Mouse (Mus musculus): ENCODE measurements around the gene 4931406C07Rik. TPM values are rescaled to one million over a fixed set of nuclear protein-coding genes. Genes with fewer than 3 reads are reported as not detected.

4931406C07Rik gene
- total and polyA plus RNA-seq, 3 experiments, result 12.8 to 56.2 (median 31.8) TPM

DNA sequence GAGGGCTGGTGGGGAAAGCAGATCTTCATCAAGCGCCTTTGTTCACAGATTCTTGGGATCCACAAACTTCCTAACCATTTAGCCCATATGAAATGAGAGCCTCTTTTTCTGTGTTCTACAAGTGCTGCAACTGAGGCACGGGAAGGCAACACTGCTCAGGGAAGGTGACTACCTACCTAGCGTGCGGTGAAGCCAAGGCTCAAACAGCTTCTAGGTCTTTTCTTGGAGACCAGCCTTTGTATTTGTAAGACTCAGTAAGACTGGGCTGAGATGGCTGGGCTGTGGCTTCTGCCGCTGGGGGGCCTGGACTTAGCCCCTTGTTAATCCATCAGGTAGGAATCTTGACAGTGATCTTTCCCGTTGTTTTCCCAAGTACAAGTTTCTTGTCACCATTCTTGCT, 66.2 kb downstream of the 4931406C07Rik start:
- TF ChIP-seq USF2 (IDR thresholded peaks at IDR 0.05; ENCODE audit: borderline replicate concordance in 1 of 2, insufficient read depth in 1 of 2, low read depth in 1 of 2, low read length in 2 of 2) (no peak), RCOR1 (IDR thresholded peaks at IDR 0.05; ENCODE audit: low read depth, low read length) (no peak), ZNF384 (IDR thresholded peaks at IDR 0.05; ENCODE audit: low read depth, low read length) (no peak), KAT2A (conservative IDR thresholded peaks at IDR 0.05; ENCODE audit: low read depth, low read length) (no peak), POLR2AphosphoS2 (IDR thresholded peaks at IDR 0.05; ENCODE audit: low read length) (no peak), MAX (IDR thresholded peaks at IDR 0.05; ENCODE audit: low read length) (no peak), E2F4 (IDR thresholded peaks at IDR 0.05; ENCODE audit: borderline replicate concordance, low read depth, low read length) (no peak), MXI1 (IDR thresholded peaks at IDR 0.05; ENCODE audit: low read depth, low read length) (no peak), NELFE (IDR thresholded peaks at IDR 0.05; ENCODE audit: low read depth, low read length) (no peak), GATA1 (IDR thresholded peaks at IDR 0.05; ENCODE audit: low read depth, low read length) (no peak), ZC3H11A (IDR thresholded peaks at IDR 0.05; ENCODE audit: low read depth, low read length) (no peak), RAD21 (IDR thresholded peaks at IDR 0.05; ENCODE audit: low read depth, low read length) (no peak), MYB (IDR thresholded peaks at IDR 0.05; ENCODE audit: low read depth, low read length) (no peak), ETS1 (IDR thresholded peaks at IDR 0.05; ENCODE audit: low read depth, low read length) (no peak), TCF12 (IDR thresholded peaks at IDR 0.05; ENCODE audit: low read depth, low read length) (no peak)
- H3K79me2 ChIP-seq (ENCODE audit: control insufficient read depth, insufficient read depth, low read length, poor library complexity), result peaks cover 13% of the 10 kb centered on the region
- no peaks in the 10 kb centered on the region for H3K27me3 ChIP-seq (ENCODE audit: control insufficient read depth in 1 of 2, insufficient read depth in 2 of 2, low read length in 2 of 2)
- no peak overlapping the region for H3K27ac ChIP-seq (ENCODE audit: control insufficient read depth, low read depth, low read length)
- H3K9ac ChIP-seq (ENCODE audit: control insufficient read depth, low read depth, low read length, poor library complexity, severe bottlenecking), result peak overlapping the region; percentile 70
- H3K4me3 ChIP-seq (ENCODE audit: control insufficient read depth in 1 of 2, insufficient read depth in 1 of 2, low read depth in 2 of 2, low read length in 2 of 2), result peak overlapping the region; percentile 70 to 80
- peaks cover 0 to 28% of the 10 kb centered on the region in 2 experiments; a peak in 2 of 4 replicates for H3K36me3 ChIP-seq (ENCODE audit: control insufficient read depth in 1 of 2, insufficient read depth in 2 of 2, low read length in 2 of 2)
- H3K9me3 ChIP-seq (replicated peaks; ENCODE audit: insufficient read depth, low read length), result no peaks in the 10 kb centered on the region
- H3K4me1 ChIP-seq (ENCODE audit: control insufficient read depth in 1 of 2, insufficient read depth in 2 of 2, low read length in 2 of 2), result peaks cover 24 to 32% of the 10 kb centered on the region in 2 experiments
- DNase-seq (ENCODE audit: low read depth, low spot score), result no peak

DNA sequence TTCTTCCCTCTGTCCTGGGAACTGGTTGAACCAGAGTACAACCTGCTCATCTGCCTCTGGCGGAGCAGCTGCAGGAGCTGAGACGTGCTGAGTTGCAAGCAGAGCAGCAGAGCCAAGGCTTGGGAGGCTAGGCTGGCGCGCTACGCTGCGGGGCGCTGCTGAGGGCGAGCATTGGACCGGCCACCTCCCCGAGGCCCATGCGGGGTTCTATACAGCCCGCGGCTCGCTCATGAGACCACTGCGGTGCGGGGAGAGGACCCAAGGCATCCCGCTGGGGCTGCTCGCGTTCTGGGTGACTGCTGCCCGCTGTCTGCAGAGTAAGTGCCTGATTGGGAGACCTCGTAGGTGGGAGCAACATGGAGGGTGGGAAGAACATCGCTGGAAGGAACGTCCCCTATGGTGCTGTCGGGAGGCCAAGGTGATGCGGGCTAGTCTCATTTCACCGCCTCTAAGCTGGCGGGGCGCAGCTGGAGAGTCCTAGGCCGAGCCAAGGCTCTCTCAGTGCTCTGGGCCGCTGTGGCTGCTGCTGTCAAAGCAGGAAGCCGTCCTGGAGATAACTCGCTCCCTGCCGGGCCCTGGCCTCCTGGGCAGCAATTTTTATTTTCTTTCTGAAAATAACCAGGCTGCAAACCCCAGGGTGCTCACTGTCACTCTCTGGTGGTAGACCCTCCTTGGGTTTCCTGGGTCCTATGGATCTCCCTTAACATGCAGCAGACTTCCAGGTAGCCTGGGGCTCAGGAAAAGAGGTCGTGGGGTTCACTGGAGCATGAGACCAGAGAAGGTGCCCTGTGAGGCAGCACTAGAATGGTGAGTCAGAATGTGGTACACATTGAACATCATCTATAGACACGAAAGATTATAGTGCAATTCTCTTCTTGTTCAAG, 67.0 kb downstream of the 4931406C07Rik start, which contains the start of gene Vstm5:
TSS of gene Vstm5 (plus strand) at position 4 of the 884 bp plus-strand sequence.
- DNase-seq (ENCODE audit: low read depth, low spot score), result peak; percentile 93
- Histone ChIP-seq H3K9me3 (replicated peaks; ENCODE audit: insufficient read depth, low read length) (no peaks in the 10 kb centered on the region), H3K4me1 (ENCODE audit: control insufficient read depth in 1 of 2, insufficient read depth in 2 of 2, low read length in 2 of 2) (peaks cover 24 to 32% of the 10 kb centered on the region in 2 experiments), H3K36me3 (ENCODE audit: control insufficient read depth in 1 of 2, insufficient read depth in 2 of 2, low read length in 2 of 2) (peaks cover 0 to 28% of the 10 kb centered on the region in 2 experiments; a peak in 2 of 4 replicates), H3K79me2 (ENCODE audit: control insufficient read depth, insufficient read depth, low read length, poor library complexity) (peaks cover 13% of the 10 kb centered on the region), H3K27me3 (ENCODE audit: control insufficient read depth in 1 of 2, insufficient read depth in 2 of 2, low read length in 2 of 2) (no peaks in the 10 kb centered on the region), H3K27ac (ENCODE audit: control insufficient read depth, low read depth, low read length) (peak within 1 kb of the TSS; percentile 11), H3K4me3 (ENCODE audit: control insufficient read depth in 1 of 2, insufficient read depth in 1 of 2, low read depth in 2 of 2, low read length in 2 of 2) (peak within 1 kb of the TSS; percentile 70 to 80), H3K9ac (ENCODE audit: control insufficient read depth, low read depth, low read length, poor library complexity, severe bottlenecking) (peak within 1 kb of the TSS; percentile 70)
- TF ChIP-seq NELFE (IDR thresholded peaks at IDR 0.05; ENCODE audit: low read depth, low read length) (peak; percentile 53), E2F4 (IDR thresholded peaks at IDR 0.05; ENCODE audit: borderline replicate concordance, low read depth, low read length) (no peak), GATA1 (IDR thresholded peaks at IDR 0.05; ENCODE audit: low read depth, low read length) (peak; percentile 35), MXI1 (IDR thresholded peaks at IDR 0.05; ENCODE audit: low read depth, low read length) (peak; percentile 85), CTCF (IDR thresholded peaks at IDR 0.05 in 2 of 3, conservative IDR thresholded peaks at IDR 0.05 in 1 of 3; ENCODE audit: control insufficient read depth in 1 of 3, insufficient read depth in 1 of 3, low read depth in 2 of 3, low read length in 3 of 3, poor library complexity in 1 of 3, severe bottlenecking in 1 of 3) (peak; percentile 47 to 75 (median 65); a peak in 5 of 6 replicates), KAT2A (conservative IDR thresholded peaks at IDR 0.05; ENCODE audit: low read depth, low read length) (no peak), TCF12 (IDR thresholded peaks at IDR 0.05; ENCODE audit: low read depth, low read length) (peak; percentile 53), ETS1 (IDR thresholded peaks at IDR 0.05; ENCODE audit: low read depth, low read length) (0 out of 2 replicates have a peak, but pooled peaks have one; percentile 32), MAX (IDR thresholded peaks at IDR 0.05; ENCODE audit: low read length) (peak; percentile 60), ZMIZ1 (IDR thresholded peaks at IDR 0.05; ENCODE audit: low read depth, low read length) (peak; percentile 65; the same call in 1 of the 2 replicates), USF1 (IDR thresholded peaks at IDR 0.05; ENCODE audit: low read depth, low read length) (no peak; the same call in 1 of the 2 replicates), GABPA (IDR thresholded peaks at IDR 0.05; ENCODE audit: low read depth, low read length) (no peak), POLR2AphosphoS5 (IDR thresholded peaks at IDR 0.05; ENCODE audit: borderline replicate concordance, low read depth, low read length) (peak; percentile 37; the same call in 1 of the 2 replicates), RCOR1 (IDR thresholded peaks at IDR 0.05; ENCODE audit: low read depth, low read length) (peak; percentile 59), TAL1 (IDR thresholded peaks at IDR 0.05; ENCODE audit: low read length) (no peak), RAD21 (IDR thresholded peaks at IDR 0.05; ENCODE audit: low read depth, low read length) (peak; percentile 16), ZC3H11A (IDR thresholded peaks at IDR 0.05; ENCODE audit: low read depth, low read length) (0 out of 2 replicates have a peak, but pooled peaks have one; percentile 5), USF2 (IDR thresholded peaks at IDR 0.05; ENCODE audit: borderline replicate concordance in 1 of 2, insufficient read depth in 1 of 2, low read depth in 1 of 2, low read length in 2 of 2) (no peak), UBTF (IDR thresholded peaks at IDR 0.05; ENCODE audit: borderline replicate concordance, insufficient read depth, low read depth, low read length) (peak; percentile 97), CHD2 (IDR thresholded peaks at IDR 0.05; ENCODE audit: low read length) (no peak), MYC (IDR thresholded peaks at IDR 0.05; ENCODE audit: low read depth, low read length) (no peak; the same call in 1 of the 2 replicates), NRF1 (IDR thresholded peaks at IDR 0.05; ENCODE audit: insufficient read depth, low read depth, low read length, poor library complexity, severe bottlenecking) (peak; percentile 17; the same call in 1 of the 2 replicates), MYB (IDR thresholded peaks at IDR 0.05; ENCODE audit: low read depth, low read length) (no peak)

All from MEL (cell line).